ENCODE assay signal across 8 mouse cellular contexts in the genomic region with DNA sequence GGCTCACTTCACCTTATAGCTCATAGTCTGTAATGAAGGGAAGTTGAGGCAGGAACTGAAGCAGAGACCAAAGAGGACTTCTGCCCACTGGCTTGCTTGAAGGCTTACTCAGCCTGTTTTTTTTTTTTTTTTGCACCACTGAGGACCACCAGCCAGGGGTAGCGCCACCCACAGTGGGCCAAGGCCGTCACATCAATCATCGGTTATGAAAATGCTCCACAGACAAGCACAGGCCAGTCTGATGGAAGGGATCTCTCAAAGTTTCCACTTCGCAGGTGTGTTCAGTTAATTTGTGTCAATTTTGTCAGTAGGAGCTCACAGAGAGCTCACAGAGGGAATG. TPM values are rescaled to one million over a fixed set of nuclear protein-coding genes. Genes with fewer than 3 reads are reported as not detected.
A peak's percentile ranks its signal among the peaks of the same experiment; 100 is the strongest.
DNase-seq lines count a peak whose midpoint lies in the region; ATAC-seq and TF ChIP-seq lines count a peak whose summit lies in the region.

No protein-coding gene starts in this region.

- WGBS in lung, adult 2 months, result 83% methylated on average over 4 of the region's 4 CpGs
- WGBS in embryonic facial prominence, embryonic 13.5 days, result 69% methylated on average over 4 of the region's 4 CpGs
- 79% methylated on average over 4 of the region's 4 CpGs for WGBS in intestine, embryonic 15.5 days
- WGBS in neural tube, embryonic 13.5 days, result 81% methylated on average over 4 of the region's 4 CpGs

- peaks cover 8% of the 10 kb centered on the region for H3K36me3 ChIP-seq in embryonic facial prominence, embryonic 13.5 days
- 0 out of 2 replicates have a peak, but pooled peaks cover 6% of the 10 kb centered on the region for H3K36me3 ChIP-seq in intestine, embryonic 15.5 days
- peaks cover 7% of the 10 kb centered on the region for H3K36me3 ChIP-seq in neural tube, embryonic 13.5 days

- TF ChIP-seq CTCF in lung, adult 2 months (IDR thresholded peaks at IDR 0.05; ENCODE audit: insufficient read depth, low read length), result no peak

- no peaks in the 10 kb centered on the region for H3K27me3 ChIP-seq in embryonic facial prominence, embryonic 13.5 days
- no peaks in the 10 kb centered on the region for H3K27me3 ChIP-seq in intestine, embryonic 15.5 days (replicated peaks)
- H3K27me3 ChIP-seq in neural tube, embryonic 13.5 days, result no peaks in the 10 kb centered on the region

- TF ChIP-seq POLR2A in lung, adult 2 months (IDR thresholded peaks at IDR 0.05; ENCODE audit: borderline replicate concordance, extremely low read depth, low read depth, low read length), result no peak

- no peak for DNase-seq in lung, adult 2 months
- DNase-seq in lung, postnatal 10 days, result no peak
- DNase-seq in layer of hippocampus, postnatal 14 days (ENCODE audit: low spot score in 2 of 2), result no peak
- DNase-seq in thymus, postnatal 14 days, result no peak
- no peak for DNase-seq in thymus, postnatal 4 days

- ATAC-seq in embryonic facial prominence, embryonic 13.5 days (ENCODE audit: insufficient number of reproducible peaks, insufficient read depth, low FRiP score, low TSS enrichment, low read depth), result no peak
- peak; percentile 17; the same call in 1 of the 2 replicates for ATAC-seq in intestine, embryonic 15.5 days
- peak; percentile 32 for ATAC-seq in neural tube, embryonic 13.5 days (ENCODE audit: low read depth)

- peak overlapping the region; percentile 79 for H3K27ac ChIP-seq in embryonic facial prominence, embryonic 13.5 days
- peak overlapping the region; percentile 77 for H3K27ac ChIP-seq in intestine, embryonic 15.5 days
- peak overlapping the region; percentile 79 for H3K27ac ChIP-seq in neural tube, embryonic 13.5 days (replicated peaks)

- peak overlapping the region; percentile 67 for H3K9ac ChIP-seq in embryonic facial prominence, embryonic 13.5 days
- peak overlapping the region; percentile 50 for H3K9ac ChIP-seq in intestine, embryonic 15.5 days
- peak overlapping the region; percentile 66 for H3K9ac ChIP-seq in neural tube, embryonic 13.5 days

- H3K4me2 ChIP-seq in embryonic facial prominence, embryonic 13.5 days, result peak overlapping the region; percentile 69
- H3K4me2 ChIP-seq in intestine, embryonic 15.5 days (replicated peaks), result peak overlapping the region; percentile 78
- H3K4me2 ChIP-seq in neural tube, embryonic 13.5 days, result peak overlapping the region; percentile 82

- peak overlapping the region; percentile 31 for H3K4me3 ChIP-seq in lung, adult 2 months (replicated peaks; ENCODE audit: extremely low read depth, low read depth, low read length)
- H3K4me3 ChIP-seq in embryonic facial prominence, embryonic 13.5 days, result peak overlapping the region; percentile 72
- peak overlapping the region; percentile 62 for H3K4me3 ChIP-seq in intestine, embryonic 15.5 days (replicated peaks)
- peak overlapping the region; percentile 65 for H3K4me3 ChIP-seq in neural tube, embryonic 13.5 days

- H3K9me3 ChIP-seq in embryonic facial prominence, embryonic 13.5 days, result no peaks in the 10 kb centered on the region
- no peaks in the 10 kb centered on the region for H3K9me3 ChIP-seq in intestine, embryonic 15.5 days
- H3K9me3 ChIP-seq in neural tube, embryonic 13.5 days, result no peaks in the 10 kb centered on the region

- no peaks in the 10 kb centered on the region for H3K4me1 ChIP-seq in lung, adult 2 months (ENCODE audit: control insufficient read depth, insufficient read depth, low read length)
- peaks cover 11% of the 10 kb centered on the region for H3K4me1 ChIP-seq in embryonic facial prominence, embryonic 13.5 days
- H3K4me1 ChIP-seq in intestine, embryonic 15.5 days (replicated peaks), result peaks cover 22% of the 10 kb centered on the region
- H3K4me1 ChIP-seq in neural tube, embryonic 13.5 days (replicated peaks), result peaks cover 17% of the 10 kb centered on the region

RNA-seq across cellular contexts. Expression of gene Dhcr7, which starts 0.3 kb away (rescaled TPM):
- 63.4 and 86.7 TPM in 2 replicates for polyA plus RNA-seq in lung, adult 2 months (2012; rRNA removed)
- 39.6 and 41.5 TPM in 2 replicates for polyA plus RNA-seq in embryonic facial prominence, embryonic 13.5 days (2015; fragmentation: Nextera tagmentation; extraction: Ambion mirVana)
- polyA plus RNA-seq in intestine, embryonic 15.5 days (2015; fragmentation: Nextera tagmentation; extraction: Ambion mirVana), result 70.2 and 78.9 TPM in 2 replicates
- polyA plus RNA-seq in neural tube, embryonic 13.5 days (2015; fragmentation: Nextera tagmentation; extraction: Ambion mirVana), result 48.7 and 52.5 TPM in 2 replicates
- total RNA-seq in layer of hippocampus, postnatal 14 days (2021), result 10 to 100 TPM; 66.2 to 69.8 TPM

RNA-seq across cellular contexts. Expression of gene Nadsyn1, which starts 0.6 kb away (rescaled TPM):
- polyA plus RNA-seq in lung, adult 2 months (2012; rRNA removed), result 9.9 and 10.7 TPM in 2 replicates
- polyA plus RNA-seq in embryonic facial prominence, embryonic 13.5 days (2015; fragmentation: Nextera tagmentation; extraction: Ambion mirVana), result 5.8 and 7.1 TPM in 2 replicates
- 19.4 and 21.1 TPM in 2 replicates for polyA plus RNA-seq in intestine, embryonic 15.5 days (2015; fragmentation: Nextera tagmentation; extraction: Ambion mirVana)
- polyA plus RNA-seq in neural tube, embryonic 13.5 days (2015; fragmentation: Nextera tagmentation; extraction: Ambion mirVana), result 5.4 and 8.5 TPM in 2 replicates
- total RNA-seq in layer of hippocampus, postnatal 14 days (2021), result 1 to 10 TPM; 5.7 to 6.3 TPM

RNA-seq across cellular contexts. Expression of gene Mrgpre, which starts 38.9 kb away (rescaled TPM):
- 2.2 and 3.2 TPM in 2 replicates for polyA plus RNA-seq in lung, adult 2 months (2012; rRNA removed)
- polyA plus RNA-seq in embryonic facial prominence, embryonic 13.5 days (2015; fragmentation: Nextera tagmentation; extraction: Ambion mirVana), result 0.86 and 1.4 TPM in 2 replicates
- 1.2 and 1.3 TPM in 2 replicates for polyA plus RNA-seq in intestine, embryonic 15.5 days (2015; fragmentation: Nextera tagmentation; extraction: Ambion mirVana)
- polyA plus RNA-seq in neural tube, embryonic 13.5 days (2015; fragmentation: Nextera tagmentation; extraction: Ambion mirVana), result 4.6 and 5.1 TPM in 2 replicates
- total RNA-seq in layer of hippocampus, postnatal 14 days (2021), result 1 to 10 TPM; 5.5 to 6.1 TPM

RNA-seq across cellular contexts. Expression of gene Gm498, which starts 43.4 kb away (rescaled TPM):
- not detected in 2 replicates for polyA plus RNA-seq in lung, adult 2 months (2012; rRNA removed)
- not detected in 2 replicates for polyA plus RNA-seq in embryonic facial prominence, embryonic 13.5 days (2015; fragmentation: Nextera tagmentation; extraction: Ambion mirVana)
- not detected in 2 replicates for polyA plus RNA-seq in intestine, embryonic 15.5 days (2015; fragmentation: Nextera tagmentation; extraction: Ambion mirVana)
- polyA plus RNA-seq in neural tube, embryonic 13.5 days (2015; fragmentation: Nextera tagmentation; extraction: Ambion mirVana), result not detected in 2 replicates
- total RNA-seq in layer of hippocampus, postnatal 14 days (2021), result not detected

RNA-seq across cellular contexts. Expression of gene Mrgprg, which starts 56.4 kb away (rescaled TPM):
- polyA plus RNA-seq in lung, adult 2 months (2012; rRNA removed), result not detected in 2 replicates
- polyA plus RNA-seq in embryonic facial prominence, embryonic 13.5 days (2015; fragmentation: Nextera tagmentation; extraction: Ambion mirVana), result not detected in 2 replicates
- not detected in 2 replicates for polyA plus RNA-seq in intestine, embryonic 15.5 days (2015; fragmentation: Nextera tagmentation; extraction: Ambion mirVana)
- not detected in 2 replicates for polyA plus RNA-seq in neural tube, embryonic 13.5 days (2015; fragmentation: Nextera tagmentation; extraction: Ambion mirVana)
- total RNA-seq in layer of hippocampus, postnatal 14 days (2021), result not detected
